Mouse (Mus musculus) cerebellum, adult 2 months (tissue): ENCODE results near the gene Ppp4r3a.

Source experiments
- CTCF ChIP-seq: fragments of 200-500 bp; IDR thresholded peaks from 2 replicates; pipeline ENCODE4 v1.5.1; 2011; ENCODE audit warnings: low read depth, mild to moderate bottlenecking, control low read depth, low read length, moderate library complexity, borderline replicate concordance; ENCODE audit not compliant: insufficient read depth
- POLR2A ChIP-seq: fragments of 200-500 bp; IDR thresholded peaks from 2 replicates; pipeline ENCODE4 v1.6.1; 2011; ENCODE audit warnings: low read length, control low read depth, borderline replicate concordance; ENCODE audit not compliant: insufficient read depth

DNA sequence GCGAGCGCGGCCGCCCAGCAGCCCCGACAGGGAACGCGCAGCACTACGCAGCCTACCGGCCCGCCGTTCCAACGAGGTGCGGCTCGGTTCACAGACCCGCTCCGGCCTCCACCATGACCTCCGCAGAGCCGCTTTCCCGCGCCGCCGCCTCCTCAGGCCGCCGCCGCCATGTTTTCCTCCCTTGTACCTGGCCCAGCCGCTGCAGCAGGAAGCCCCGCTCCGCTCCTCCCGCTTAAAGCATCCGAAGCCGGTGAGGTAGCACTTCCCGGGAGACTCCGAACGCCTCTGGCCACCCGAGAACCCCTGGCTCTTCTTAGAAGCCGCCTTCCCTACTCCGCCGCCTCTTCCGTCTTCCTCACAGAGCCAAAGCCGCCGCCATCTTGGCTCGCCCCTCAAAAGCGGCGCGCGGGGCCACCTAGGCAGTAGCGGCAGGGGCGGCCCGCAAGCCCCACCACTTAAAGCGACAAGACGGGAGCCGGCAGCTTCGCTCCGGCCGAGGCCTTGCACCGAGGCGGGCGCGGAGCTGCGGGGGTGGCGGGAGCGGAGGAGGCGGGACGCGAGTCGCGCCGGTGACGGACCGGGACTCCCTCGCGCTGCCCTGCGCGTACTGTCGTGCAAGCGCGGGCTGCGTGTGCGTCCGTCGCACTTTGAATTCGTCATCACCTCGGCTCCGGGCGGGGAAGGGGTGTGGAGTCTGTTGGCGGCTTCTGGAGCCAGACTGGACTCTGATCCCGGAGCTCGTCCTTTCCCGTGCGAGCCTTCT, at the start of gene Ppp4r3a:
- no peak for TF ChIP-seq CTCF
- TF ChIP-seq POLR2A, result peak; percentile 53
